Mouse (Mus musculus) kidney, adult 18-20 months (tissue): ENCODE data around the gene Fgf9.
A peak's percentile ranks its signal among the peaks of the same experiment; 100 is the strongest.

Experiments used
- DNase-seq: peaks from one replicate; pipeline ENCODE4 v3.0.0; 2021

Fgf9 gene

GRCm38 (mm10) chr14:58070481-58071119 lies at the start of gene Fgf9:
Gene Fgf9 (plus strand): TSS chr14:58070547.
- DNase-seq: peak; percentile 66

DNA sequence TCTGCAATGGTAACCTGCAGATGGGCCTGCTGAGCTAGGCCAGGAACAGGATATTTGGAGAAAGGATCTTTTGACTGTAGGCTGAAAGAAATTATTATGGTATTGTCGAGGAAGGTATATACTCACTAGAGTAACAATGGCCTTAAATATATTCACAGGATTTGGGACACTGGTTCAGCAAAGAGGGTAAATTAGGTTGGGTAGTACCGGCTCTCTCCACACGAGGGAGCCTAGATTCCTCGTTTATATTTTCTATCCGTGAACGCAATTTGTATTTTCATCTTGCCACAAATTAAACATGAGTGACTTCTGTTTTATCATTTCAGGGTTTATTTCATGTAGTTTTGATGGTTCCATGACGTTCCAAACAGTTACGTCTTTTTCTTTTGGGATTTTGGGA lies 35.8 kb upstream of the Fgf9 start:
- peak; percentile 74 for DNase-seq

DNA sequence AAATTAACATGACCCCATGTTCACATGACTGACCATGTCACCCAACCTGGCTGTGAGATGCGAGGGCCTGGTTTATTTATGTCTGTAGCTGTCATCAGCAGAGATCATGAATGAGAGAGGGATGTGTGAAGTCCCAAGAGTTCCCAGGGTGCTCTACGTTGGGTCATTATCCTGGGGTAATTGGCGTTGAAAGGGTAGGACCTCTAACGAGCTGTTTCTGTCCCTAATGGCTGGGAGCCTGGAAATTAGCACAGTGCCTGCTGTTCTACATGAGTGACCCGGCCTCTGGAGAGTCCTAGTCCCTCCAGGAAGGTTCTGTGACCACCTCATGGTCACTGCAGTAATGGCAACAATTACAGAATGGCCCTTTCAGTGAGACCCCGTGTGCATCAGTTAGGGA lies 34.2 kb upstream of the Fgf9 start:
- no peak for DNase-seq

- DNase-seq: no peak
Observed at GRCm38 (mm10) chr14:58046639-58047284, 23.6 kb upstream of the Fgf9 start.

DNA sequence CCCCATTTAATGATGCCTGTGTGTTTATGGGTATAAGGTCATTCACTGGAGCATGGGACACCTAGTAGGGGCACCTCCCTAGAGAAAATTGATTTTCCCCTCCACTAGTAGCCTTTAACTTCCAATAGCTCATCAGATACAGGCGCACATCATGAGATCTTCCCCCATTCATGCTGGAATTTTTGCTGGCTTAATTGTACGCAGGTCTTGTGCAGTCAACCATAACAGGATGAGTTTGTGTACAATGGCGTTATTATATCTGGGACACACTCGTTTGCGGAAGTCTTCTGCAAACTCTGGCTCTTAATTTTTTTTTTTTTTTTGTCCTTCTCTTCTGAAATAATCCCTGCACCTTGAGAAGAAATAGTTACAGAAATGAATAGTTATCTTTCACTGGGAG lies 19.7 kb upstream of the Fgf9 start:
- no peak for DNase-seq

- DNase-seq: no peak
Observed at GRCm38 (mm10) chr14:58067586-58067985, 2.8 kb upstream of the Fgf9 start.

GRCm38 (mm10) chr14:58068641-58069040 lies 1.7 kb upstream of the Fgf9 start:
- DNase-seq: no peak

- DNase-seq: no peak
Observed at GRCm38 (mm10) chr14:58069927-58070326, 420 bp upstream of the Fgf9 start.

GRCm38 (mm10) chr14:58071120-58071641 lies 834 bp downstream of the Fgf9 start:
- DNase-seq: peak; percentile 82

DNA sequence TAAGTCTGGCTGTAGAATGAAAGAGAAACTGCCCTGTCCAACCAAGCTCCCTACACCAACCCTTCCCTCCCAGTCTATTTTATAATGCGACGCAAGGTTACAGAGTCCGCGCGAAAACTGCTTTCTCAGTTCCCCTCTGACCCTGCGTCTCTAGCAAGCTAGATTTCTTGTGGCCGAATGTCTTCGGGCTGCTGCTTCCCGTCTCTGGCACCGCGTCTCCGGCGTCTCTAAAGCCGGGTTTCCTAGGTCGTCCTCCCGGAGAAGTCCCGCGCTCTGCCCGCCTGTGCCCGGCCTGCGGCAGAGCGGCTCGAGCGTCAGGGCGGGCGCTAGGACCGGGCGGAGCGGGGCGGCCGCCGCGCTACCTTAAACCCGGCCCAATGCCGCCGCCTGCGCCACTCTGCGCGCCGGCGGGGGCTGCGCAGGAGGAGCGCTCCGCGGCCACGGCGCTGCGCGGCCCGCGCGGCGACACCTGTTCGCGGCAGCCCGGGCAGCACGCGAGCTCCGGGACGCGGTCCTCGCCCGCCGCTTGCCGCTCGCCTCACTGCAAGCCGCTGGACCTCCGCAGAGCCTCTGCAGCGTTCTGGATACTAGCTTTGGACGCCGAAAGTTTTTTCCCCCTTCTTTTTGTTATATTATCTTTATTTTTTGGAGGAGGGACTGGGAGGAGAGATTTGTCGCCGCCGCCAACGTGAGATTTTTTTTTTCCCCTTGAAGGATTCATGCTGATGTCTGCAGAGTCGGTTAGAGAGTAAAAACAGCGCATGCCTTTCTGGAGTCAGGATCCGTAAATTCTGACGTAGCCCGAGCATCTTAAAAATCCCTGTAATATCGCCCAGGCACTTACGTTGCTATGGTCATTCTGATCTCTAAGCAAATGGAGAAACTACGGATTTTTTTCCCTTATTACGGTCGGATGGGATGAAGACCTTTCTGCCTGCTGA lies 1.8 kb downstream of the Fgf9 start:
- DNase-seq: peak; percentile 85

GRCm38 (mm10) chr14:58072771-58073501 lies 2.6 kb downstream of the Fgf9 start:
- peak; percentile 47 for DNase-seq

- peak; percentile 58 for DNase-seq
Observed at GRCm38 (mm10) chr14:58073936-58074335, 3.6 kb downstream of the Fgf9 start.

GRCm38 (mm10) chr14:58074621-58075432 lies 4.5 kb downstream of the Fgf9 start:
- peak; percentile 67 for DNase-seq

- DNase-seq: peak; percentile 58
Observed at GRCm38 (mm10) chr14:58075433-58076029, 5.2 kb downstream of the Fgf9 start.

GRCm38 (mm10) chr14:58076030-58076521 lies 5.7 kb downstream of the Fgf9 start:
- no peak for DNase-seq

- DNase-seq: peak; percentile 26
Observed at GRCm38 (mm10) chr14:58076726-58077255, 6.4 kb downstream of the Fgf9 start.

DNA sequence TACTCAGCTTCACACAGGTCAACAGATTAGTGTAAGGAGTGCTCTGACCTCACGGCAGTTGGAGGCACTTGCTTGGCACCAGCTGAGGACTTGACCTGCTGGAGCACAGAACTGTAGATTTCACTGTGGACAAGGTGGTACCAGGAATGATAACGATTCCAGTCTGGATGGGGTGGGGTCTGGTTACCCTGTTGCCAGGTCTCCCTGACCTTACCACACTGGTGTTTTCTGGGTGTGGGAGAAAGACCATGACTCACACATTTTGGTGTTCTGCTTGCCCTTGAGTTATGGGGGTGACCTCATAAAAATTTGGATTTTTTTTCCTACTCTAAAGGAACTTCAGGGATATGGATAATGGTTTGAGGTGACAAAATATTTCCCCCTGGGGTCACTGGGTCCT lies 9.1 kb downstream of the Fgf9 start:
- no peak for DNase-seq

GRCm38 (mm10) chr14:58081955-58082354 lies 11.6 kb downstream of the Fgf9 start:
- DNase-seq: no peak

DNA sequence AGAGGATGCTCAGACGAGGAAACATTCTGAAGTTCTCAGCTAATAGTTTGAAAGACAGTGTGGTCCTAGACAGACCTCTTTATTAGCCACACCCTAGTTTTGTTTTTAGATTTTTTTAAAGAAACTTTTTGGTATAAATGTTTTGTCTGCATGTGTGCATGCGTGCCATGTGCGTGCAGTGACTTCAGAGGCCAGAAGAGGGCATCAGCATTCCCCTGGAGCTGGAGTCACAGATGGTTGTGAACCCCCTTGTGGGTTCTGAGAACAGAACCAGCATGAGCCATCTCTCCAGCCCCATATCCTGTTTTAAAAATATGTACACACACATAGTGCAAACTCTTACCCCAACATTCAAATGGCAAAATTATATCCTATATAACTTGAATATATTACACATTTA lies 13.9 kb downstream of the Fgf9 start:
- no peak for DNase-seq

DNA sequence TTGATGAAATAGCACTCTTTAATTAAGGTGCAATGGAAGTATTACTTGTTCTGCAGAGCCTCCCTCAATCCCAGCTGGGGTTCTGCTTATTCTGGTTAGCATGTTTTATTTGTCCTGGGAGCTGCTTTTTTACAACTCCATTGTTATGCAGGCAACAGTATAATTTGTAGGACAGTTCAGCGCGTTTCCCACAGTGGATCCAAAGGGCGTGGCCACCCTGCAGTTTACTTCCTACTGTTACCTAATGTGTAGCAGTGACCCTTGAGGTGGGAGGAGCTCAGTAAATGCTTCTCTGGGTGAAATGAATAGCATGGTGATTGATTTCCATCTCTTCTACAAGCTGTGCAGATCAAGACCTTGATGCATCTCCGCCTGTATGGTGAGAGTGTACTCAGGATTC lies 17.0 kb downstream of the Fgf9 start:
- peak; percentile 37 for DNase-seq

DNA sequence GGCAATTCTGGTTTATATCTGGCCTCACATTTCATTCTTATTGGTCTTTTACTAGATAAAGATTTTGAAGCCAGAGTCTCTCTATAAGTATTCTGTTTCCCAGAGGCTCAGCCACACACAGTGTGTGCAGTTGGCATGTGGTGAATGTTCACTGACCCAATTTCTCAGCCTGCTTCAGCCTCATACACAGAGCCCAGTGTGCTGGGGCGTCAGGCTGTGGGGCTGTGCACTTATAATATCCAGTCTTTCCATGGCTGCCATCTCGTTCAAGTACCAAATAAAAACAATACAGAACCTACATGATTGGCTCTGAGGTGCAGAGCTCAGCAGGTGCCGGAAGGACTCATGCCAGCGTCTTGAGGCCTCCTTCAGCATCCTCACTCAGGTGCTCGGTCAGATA lies 19.1 kb downstream of the Fgf9 start:
- no peak for DNase-seq
